Mouse (Mus musculus) thymus, adult 2 months (tissue): ENCODE results near the gene Thada.

ENCODE experiments used
- CTCF ChIP-seq: fragments of 200-500 bp; IDR thresholded peaks from 2 replicates; pipeline ENCODE4 v1.5.1; 2012; ENCODE audit warnings: mild to moderate bottlenecking, control low read depth, low read length, moderate library complexity, borderline replicate concordance; ENCODE audit not compliant: control insufficient read depth, poor library complexity, insufficient read depth; ENCODE audit errors: extremely low read depth
- POLR2A ChIP-seq: fragments of 200-500 bp; IDR thresholded peaks from 2 replicates; pipeline ENCODE4 v1.6.1; 2012; ENCODE audit warnings: mild to moderate bottlenecking, low read length, control low read depth, moderate library complexity; ENCODE audit not compliant: control insufficient read depth, poor library complexity, insufficient read depth; ENCODE audit errors: extremely low read depth

DNA sequence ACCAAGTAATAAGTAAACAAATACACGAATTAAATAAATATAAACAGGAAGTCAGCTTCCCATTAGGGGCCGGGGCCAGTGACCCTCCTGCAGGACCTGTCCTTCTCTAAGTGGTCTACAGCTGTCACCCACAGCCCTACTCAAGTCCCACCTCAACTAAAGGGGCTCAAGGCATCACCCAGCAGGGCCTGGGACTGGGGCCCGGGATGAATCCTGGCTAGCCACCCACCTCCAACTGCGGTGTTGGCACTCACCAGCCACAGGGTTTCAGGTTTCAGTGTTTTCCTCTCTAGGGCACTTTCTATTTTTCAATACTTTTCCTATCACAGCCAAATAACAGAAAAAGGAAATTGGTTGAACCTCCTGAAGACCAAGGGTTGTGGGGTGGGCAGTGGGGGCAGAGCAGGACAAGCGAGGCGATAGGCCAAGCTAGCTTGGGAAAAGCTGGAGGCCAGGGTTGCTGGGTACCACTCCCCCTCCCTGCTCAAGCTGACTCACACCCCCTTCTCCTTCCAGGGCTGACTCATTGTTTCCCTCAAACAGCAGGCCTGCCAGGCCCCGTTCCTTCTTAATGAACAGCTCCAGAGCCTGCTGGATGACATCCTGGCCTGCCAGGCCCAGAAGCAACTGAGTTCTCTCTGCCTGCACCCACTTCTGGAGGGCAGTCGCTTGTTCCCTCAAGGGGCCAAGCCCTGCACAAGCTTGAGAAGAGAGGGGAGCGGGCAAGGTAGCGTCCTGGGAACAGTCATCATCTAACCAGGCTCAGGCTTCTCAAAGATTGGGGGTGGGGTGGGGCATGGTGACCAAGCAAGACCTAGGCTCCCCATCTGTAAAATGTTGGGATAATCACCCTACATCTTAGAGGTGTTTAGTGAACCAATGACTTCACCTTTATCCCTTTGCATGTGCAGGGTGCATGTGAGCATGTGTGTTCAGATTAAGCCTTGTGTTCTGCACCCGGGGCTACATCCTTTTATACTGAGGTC lies 317.2 kb downstream of the Thada start:
- TF ChIP-seq POLR2A: no peak
- no peak for TF ChIP-seq CTCF
